Mouse (Mus musculus): ENCODE results near the gene Vmn1r117.
"Not testable (repeated sequence)": the region's sequence is repeated elsewhere in the genome, so short reads cannot be mapped to it uniquely, and the experiment has no call there.

- TF ChIP-seq CTCF (IDR thresholded peaks at IDR 0.05; ENCODE audit: insufficient read depth, low read length); POLR2A (IDR thresholded peaks at IDR 0.05; ENCODE audit: borderline replicate concordance, extremely low read depth, low read depth, low read length): not testable (repeated sequence)
Measured at GRCm38 (mm10) chr7:20844885-20845284, 39.0 kb downstream of the Vmn1r117 start, which contains the start of gene Vmn1r115.

Data from lung, adult 2 months (tissue).